Mouse (Mus musculus): Measurements from ENCODE around the gene Gm20388. TPM values are rescaled to one million over a fixed set of nuclear protein-coding genes. Genes with fewer than 3 reads are reported as not detected.

The Gm20388 gene
- total and polyA plus RNA-seq, 2 experiments from 2014 or later = 17.3 TPM; not detected in 1

DNA sequence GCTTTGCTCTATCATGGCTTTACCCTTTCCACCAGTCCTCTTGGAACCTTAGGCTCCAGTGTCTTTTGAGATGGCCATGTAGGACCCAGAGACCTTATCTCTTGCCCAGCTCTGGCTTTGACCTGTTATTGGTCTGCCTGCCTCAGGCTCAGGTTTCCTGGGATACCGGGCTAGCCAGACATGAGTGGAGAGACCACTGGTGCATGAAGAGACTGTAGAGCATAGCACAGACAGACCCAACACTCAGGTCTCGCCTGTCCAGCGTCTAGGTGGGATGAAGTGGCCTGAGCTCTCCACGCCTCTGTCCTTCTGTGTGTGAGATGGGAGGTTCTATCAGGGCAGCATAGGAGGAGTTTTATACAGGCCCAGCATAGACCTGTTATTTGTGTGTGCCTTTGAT, 3438.4 kb downstream of the Gm20388 start:
- H3K9ac ChIP-seq (replicated peaks; ENCODE audit: low read depth, low read length) = no peak overlapping the region
- H3K36me3 ChIP-seq (replicated peaks; ENCODE audit: control insufficient read depth, insufficient read depth, low read length) = no peaks in the 10 kb centered on the region
- ATAC-seq (ENCODE audit: insufficient read depth, low read depth) (no peak), DNase-seq (ENCODE audit: low spot score) (no peak)
- H3K4me1 ChIP-seq (ENCODE audit: control insufficient read depth, insufficient read depth) = no peaks in the 10 kb centered on the region
- no peak overlapping the region for H3K4me2 ChIP-seq (ENCODE audit: low read depth, low read length)
- H3K4me3 ChIP-seq (ENCODE audit: low read depth, low read length) = no peak overlapping the region
- TF ChIP-seq CTCF (IDR thresholded peaks at IDR 0.05; ENCODE audit: low read depth) (no peak), EP300 (IDR thresholded peaks at IDR 0.05; ENCODE audit: low read depth) (no peak)
- WGBS = 81% methylated on average over 4 of the region's 4 CpGs
- no peak overlapping the region for H3K27ac ChIP-seq (ENCODE audit: low read depth)
- H3K27me3 ChIP-seq (ENCODE audit: control insufficient read depth, insufficient read depth, low read length) = peaks cover 4% of the 10 kb centered on the region
- no peaks in the 10 kb centered on the region for H3K9me3 ChIP-seq (replicated peaks; ENCODE audit: control insufficient read depth, low read length)

GRCm38 (mm10) chr8:123352118-123352517, 3441.5 kb downstream of the Gm20388 start:
- DNase-seq (ENCODE audit: low spot score) = no peak
- peaks cover 20% of the 10 kb centered on the region for H3K27me3 ChIP-seq (ENCODE audit: control insufficient read depth, insufficient read depth, low read length)
- TF ChIP-seq CTCF (IDR thresholded peaks at IDR 0.05; ENCODE audit: low read depth) (no peak), EP300 (IDR thresholded peaks at IDR 0.05; ENCODE audit: low read depth) (no peak)
- no peak overlapping the region for H3K4me2 ChIP-seq (ENCODE audit: low read depth, low read length)
- H3K4me3 ChIP-seq (ENCODE audit: low read depth, low read length) = no peak overlapping the region
- no peak for ATAC-seq (ENCODE audit: insufficient read depth, low read depth)
- H3K4me1 ChIP-seq (ENCODE audit: control insufficient read depth, insufficient read depth) = no peaks in the 10 kb centered on the region
- 68% methylated on average over 12 of the region's 12 CpGs for WGBS
- H3K9me3 ChIP-seq (replicated peaks; ENCODE audit: control insufficient read depth, low read length) = no peaks in the 10 kb centered on the region
- no peak overlapping the region for H3K9ac ChIP-seq (replicated peaks; ENCODE audit: low read depth, low read length)
- no peaks in the 10 kb centered on the region for H3K36me3 ChIP-seq (replicated peaks; ENCODE audit: control insufficient read depth, insufficient read depth, low read length)
- no peak overlapping the region for H3K27ac ChIP-seq (ENCODE audit: low read depth)

DNA sequence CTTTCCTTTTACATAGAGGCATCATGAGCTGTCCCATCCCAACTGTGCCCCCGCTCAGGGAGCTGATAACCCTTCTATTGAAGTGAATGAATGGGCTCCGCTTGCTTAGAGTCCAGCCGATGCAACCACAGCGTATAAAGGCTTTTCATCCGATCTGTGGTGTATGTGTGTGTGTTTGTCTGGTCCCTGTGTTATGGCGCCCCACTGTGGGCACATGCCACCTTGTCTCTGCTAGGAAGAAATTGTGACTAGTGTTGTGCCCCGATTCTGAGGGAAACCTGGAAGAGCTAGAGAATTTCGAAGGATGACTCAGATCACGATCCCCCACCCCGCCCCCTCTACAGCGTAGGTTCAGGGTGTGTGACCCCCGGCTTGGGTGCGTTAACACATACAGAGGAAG, 3442.1 kb downstream of the Gm20388 start:
- H3K9me3 ChIP-seq (replicated peaks; ENCODE audit: control insufficient read depth, low read length) = no peaks in the 10 kb centered on the region
- no peaks in the 10 kb centered on the region for H3K36me3 ChIP-seq (replicated peaks; ENCODE audit: control insufficient read depth, insufficient read depth, low read length)
- no peak overlapping the region for H3K27ac ChIP-seq (ENCODE audit: low read depth)
- H3K4me3 ChIP-seq (ENCODE audit: low read depth, low read length) = no peak overlapping the region
- peak; percentile 55 for TF ChIP-seq CTCF (IDR thresholded peaks at IDR 0.05; ENCODE audit: low read depth)
- no peak for TF ChIP-seq EP300 (IDR thresholded peaks at IDR 0.05; ENCODE audit: low read depth)
- peaks cover 20% of the 10 kb centered on the region for H3K27me3 ChIP-seq (ENCODE audit: control insufficient read depth, insufficient read depth, low read length)
- no peaks in the 10 kb centered on the region for H3K4me1 ChIP-seq (ENCODE audit: control insufficient read depth, insufficient read depth)
- H3K9ac ChIP-seq (replicated peaks; ENCODE audit: low read depth, low read length) = no peak overlapping the region
- no peak overlapping the region for H3K4me2 ChIP-seq (ENCODE audit: low read depth, low read length)
- no peak for ATAC-seq (ENCODE audit: insufficient read depth, low read depth)
- peak; percentile 43 for DNase-seq (ENCODE audit: low spot score)
- 46% methylated on average over 13 of the region's 13 CpGs for WGBS

DNA sequence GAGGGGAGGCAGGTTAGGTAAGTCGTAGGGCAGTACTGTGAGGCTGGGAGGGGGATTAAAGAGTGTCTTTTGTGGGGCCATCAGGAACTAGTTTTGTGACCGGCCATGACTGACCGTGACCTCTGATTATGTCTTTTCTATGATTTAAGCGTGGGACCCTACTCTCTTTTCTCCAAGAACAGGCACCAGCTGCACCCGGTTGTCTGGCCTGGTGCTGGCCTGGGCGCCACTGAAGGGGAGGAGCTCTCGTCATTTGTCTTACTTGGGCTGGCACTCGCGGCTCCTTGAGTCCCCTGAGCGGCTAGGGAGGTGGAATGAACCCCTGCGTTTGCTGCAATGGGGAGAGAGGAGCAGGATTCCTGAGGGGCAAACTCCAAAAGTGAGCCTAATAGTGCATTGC, 3442.6 kb downstream of the Gm20388 start:
- H3K9ac ChIP-seq (replicated peaks; ENCODE audit: low read depth, low read length) = no peak overlapping the region
- peaks cover 20% of the 10 kb centered on the region for H3K27me3 ChIP-seq (ENCODE audit: control insufficient read depth, insufficient read depth, low read length)
- DNase-seq (ENCODE audit: low spot score) (no peak), ATAC-seq (ENCODE audit: insufficient read depth, low read depth) (no peak)
- WGBS = 44% methylated on average over 11 of the region's 11 CpGs
- no peaks in the 10 kb centered on the region for H3K4me1 ChIP-seq (ENCODE audit: control insufficient read depth, insufficient read depth)
- TF ChIP-seq EP300 (IDR thresholded peaks at IDR 0.05; ENCODE audit: low read depth) (no peak), CTCF (IDR thresholded peaks at IDR 0.05; ENCODE audit: low read depth) (no peak)
- no peak overlapping the region for H3K4me3 ChIP-seq (ENCODE audit: low read depth, low read length)
- no peaks in the 10 kb centered on the region for H3K9me3 ChIP-seq (replicated peaks; ENCODE audit: control insufficient read depth, low read length)
- no peak overlapping the region for H3K27ac ChIP-seq (ENCODE audit: low read depth)
- H3K36me3 ChIP-seq (replicated peaks; ENCODE audit: control insufficient read depth, insufficient read depth, low read length) = no peaks in the 10 kb centered on the region
- no peak overlapping the region for H3K4me2 ChIP-seq (ENCODE audit: low read depth, low read length)

DNA sequence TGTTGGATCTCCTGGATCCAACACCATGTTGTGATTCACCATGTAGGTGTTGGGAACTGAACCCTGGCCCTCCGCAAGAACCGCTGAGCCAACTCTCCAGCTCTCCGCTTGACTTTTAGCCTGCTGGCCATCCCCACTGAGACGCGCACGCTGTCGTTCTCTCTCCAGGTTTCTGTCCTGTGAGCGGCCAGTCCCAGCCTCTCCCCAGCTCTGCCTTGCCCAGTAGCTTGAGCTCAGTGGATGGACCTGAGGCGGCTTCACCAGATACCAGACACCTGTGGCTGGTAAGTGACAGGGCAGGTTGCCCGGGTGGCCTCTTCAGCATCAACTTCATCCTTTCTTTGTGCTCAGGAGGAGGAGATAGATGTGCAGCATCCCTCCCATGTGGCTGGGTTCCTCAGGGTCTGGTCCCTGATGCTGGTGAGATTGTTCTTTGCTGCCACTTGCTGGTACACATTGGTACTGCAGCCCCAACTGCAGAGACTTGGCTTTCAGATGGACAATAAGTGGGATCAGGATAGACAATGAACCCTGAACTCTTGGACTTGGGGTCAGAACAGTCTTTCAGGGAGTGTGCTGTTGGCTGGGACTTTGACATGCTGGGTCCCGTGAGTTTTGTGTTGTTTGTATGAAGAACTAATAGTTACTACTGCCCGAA, 3450.6 kb downstream of the Gm20388 start:
- DNase-seq (ENCODE audit: low spot score) (peak; percentile 52), ATAC-seq (ENCODE audit: insufficient read depth, low read depth) (peak; percentile 55; the same call in 1 of the 2 replicates)
- no peaks in the 10 kb centered on the region for H3K9me3 ChIP-seq (replicated peaks; ENCODE audit: control insufficient read depth, low read length)
- 0 out of 2 replicates have a peak, but pooled peaks cover 6% of the 10 kb centered on the region for H3K27me3 ChIP-seq (ENCODE audit: control insufficient read depth, insufficient read depth, low read length)
- TF ChIP-seq CTCF (IDR thresholded peaks at IDR 0.05; ENCODE audit: low read depth) = peak; percentile 94
- TF ChIP-seq EP300 (IDR thresholded peaks at IDR 0.05; ENCODE audit: low read depth) = no peak
- no peak overlapping the region for H3K27ac ChIP-seq (ENCODE audit: low read depth)
- no peaks in the 10 kb centered on the region for H3K4me1 ChIP-seq (ENCODE audit: control insufficient read depth, insufficient read depth)
- H3K9ac ChIP-seq (replicated peaks; ENCODE audit: low read depth, low read length) = no peak overlapping the region
- 42% methylated on average over 12 of the region's 12 CpGs for WGBS
- no peaks in the 10 kb centered on the region for H3K36me3 ChIP-seq (replicated peaks; ENCODE audit: control insufficient read depth, insufficient read depth, low read length)
- no peak overlapping the region for H3K4me3 ChIP-seq (ENCODE audit: low read depth, low read length)
- no peak overlapping the region for H3K4me2 ChIP-seq (ENCODE audit: low read depth, low read length)
